Mouse (Mus musculus) mouse trophoblast stem cell (cell line): Measurements from ENCODE around the gene Atg9b.

Experiments
- in situ Hi-C, 2 experiments: fragments of 300-500 bp; cut with MseI, MboI; formaldehyde crosslinking; loops; 2 replicates in 1 of 2; 3 replicates in 1 of 2; pipeline ENCODE4 v1.15.1; 2025

Gene Atg9b

GRCm38 (mm10) chr5:24391864-24392263 lies at the start of gene Atg9b:
TSS of gene Atg9b (minus strand) at chr5:24392143.
- in situ Hi-C loops, result no loop called here

- in situ Hi-C loops, result no loop called here
Observed at GRCm38 (mm10) chr5:24441187-24441586, 49.2 kb upstream of the Atg9b start.

- in situ Hi-C loops, result no loop called here
Observed at GRCm38 (mm10) chr5:24433993-24434392, 42.0 kb upstream of the Atg9b start.

GRCm38 (mm10) chr5:24428596-24428995 lies 36.7 kb upstream of the Atg9b start:
- in situ Hi-C loops, result no loop called here

- in situ Hi-C loops, result no loop called here
Observed at GRCm38 (mm10) chr5:24427981-24428402, 36.0 kb upstream of the Atg9b start.

GRCm38 (mm10) chr5:24427285-24427633 lies 35.3 kb upstream of the Atg9b start:
- in situ Hi-C loops, result no loop called here

- in situ Hi-C loops, result no loop called here
Observed at GRCm38 (mm10) chr5:24426556-24427284, 34.8 kb upstream of the Atg9b start.

- in situ Hi-C loops, result no loop called here
Observed at GRCm38 (mm10) chr5:24426037-24426432, 34.1 kb upstream of the Atg9b start.

GRCm38 (mm10) chr5:24425421-24426036 lies 33.6 kb upstream of the Atg9b start:
- in situ Hi-C loops, result no loop called here

- in situ Hi-C loops, result no loop called here
Observed at GRCm38 (mm10) chr5:24424861-24425411, 33.0 kb upstream of the Atg9b start.

GRCm38 (mm10) chr5:24424004-24424781 lies 32.2 kb upstream of the Atg9b start:
- in situ Hi-C loops, result no loop called here

GRCm38 (mm10) chr5:24423129-24424003 lies 31.4 kb upstream of the Atg9b start, which contains the start of the genes Cdk5 and Slc4a2:
TSS of gene Cdk5 (minus strand) at chr5:24423530.
TSS of gene Slc4a2 (plus strand) at chr5:24423837.
- in situ Hi-C loops, result no loop called here

GRCm38 (mm10) chr5:24420381-24420780 lies 28.4 kb upstream of the Atg9b start:
- in situ Hi-C loops, result no loop called here

- in situ Hi-C loops, result no loop called here
Observed at GRCm38 (mm10) chr5:24417587-24417986, 25.6 kb upstream of the Atg9b start.

GRCm38 (mm10) chr5:24416222-24416736 lies 24.3 kb upstream of the Atg9b start:
- in situ Hi-C loops, result no loop called here

- in situ Hi-C loops, result no loop called here
Observed at GRCm38 (mm10) chr5:24413938-24414337, 22.0 kb upstream of the Atg9b start.

- in situ Hi-C loops, result no loop called here
Observed at GRCm38 (mm10) chr5:24413042-24413693, 21.2 kb upstream of the Atg9b start, which contains the start of gene Asic3. TSS of gene Asic3 (plus strand) at chr5:24413392.

- in situ Hi-C loops, result no loop called here
Observed at GRCm38 (mm10) chr5:24412063-24412462, 20.1 kb upstream of the Atg9b start.

GRCm38 (mm10) chr5:24409466-24409865 lies 17.5 kb upstream of the Atg9b start:
- in situ Hi-C loops, result no loop called here

GRCm38 (mm10) chr5:24408651-24409050 lies 16.7 kb upstream of the Atg9b start:
- in situ Hi-C loops, result no loop called here
